Mouse (Mus musculus) heart, embryonic 14.5 days (tissue): ENCODE measurements around the gene Tlr7. TPM values are rescaled to one million over a fixed set of nuclear protein-coding genes. Genes with fewer than 3 reads are reported as not detected.
"Not testable (repeated sequence)": the region's sequence is repeated elsewhere in the genome, so short reads cannot be mapped to it uniquely, and the experiment has no call there.

Experiments used
- ATAC-seq: fragments of 200-750 bp; cut with Nextera tagmentation; 2 replicates; pipeline ENCODE4 v1.8.0; 2017; ENCODE audit warnings: low read depth, moderate TSS enrichment; ENCODE audit not compliant: insufficient number of reproducible peaks, insufficient read depth, low FRiP score
- H3K27ac ChIP-seq, 2 experiments: fragments of 200-500 bp in 1 of 2; fragments of 300-500 bp in 1 of 2; sonication (generic) in 1 of 2; replicated peaks in 1 of 2; 2 replicates each; pipeline ENCODE4 v1.5.1; 2012 to 2014; ENCODE audit warnings: low read depth in 2 of 2, low read length in 2 of 2, control low read depth in 1 of 2, mild to moderate bottlenecking in 1 of 2, mixed read lengths in 1 of 2; ENCODE audit not compliant: control insufficient read depth in 1 of 2, insufficient read depth in 1 of 2
- H3K27me3 ChIP-seq: fragments of 300-500 bp; sonication (generic); 2 replicates; pipeline ENCODE4 v1.6.1; 2014; ENCODE audit warnings: mild to moderate bottlenecking, low read length, control low read depth; ENCODE audit not compliant: control insufficient read depth, insufficient read depth
- H3K36me3 ChIP-seq: fragments of 300-500 bp; sonication (generic); 2 replicates; pipeline ENCODE4 v1.6.1; 2014; ENCODE audit warnings: mild to moderate bottlenecking, control low read depth, low read length, mixed read lengths; ENCODE audit not compliant: control insufficient read depth, insufficient read depth
- H3K4me1 ChIP-seq, 2 experiments: fragments of 200-500 bp in 1 of 2; fragments of 300-500 bp in 1 of 2; sonication (generic) in 1 of 2; 2 replicates each; pipeline ENCODE4 v1.6.1; 2012 to 2014; ENCODE audit warnings: low read length in 2 of 2, control low read depth in 1 of 2, mixed read lengths in 1 of 2; ENCODE audit not compliant: control insufficient read depth in 2 of 2, insufficient read depth in 2 of 2
- H3K4me2 ChIP-seq: fragments of 300-500 bp; sonication (generic); 2 replicates; pipeline ENCODE4 v1.6.1; 2014; ENCODE audit warnings: mild to moderate bottlenecking, low read length
- H3K4me3 ChIP-seq, 2 experiments: fragments of 200-500 bp in 1 of 2; fragments of 300-500 bp in 1 of 2; sonication (generic) in 1 of 2; 2 replicates each; pipeline ENCODE4 v1.5.1; 2012 to 2014; ENCODE audit warnings: low read length in 2 of 2, mild to moderate bottlenecking in 2 of 2, control low read depth in 1 of 2, low read depth in 1 of 2, moderate library complexity in 1 of 2; ENCODE audit not compliant: control insufficient read depth in 1 of 2, insufficient read depth in 1 of 2
- H3K9ac ChIP-seq: fragments of 300-500 bp; sonication (generic); 2 replicates; pipeline ENCODE4 v1.6.1; 2014; ENCODE audit warnings: mild to moderate bottlenecking, low read length
- H3K9me3 ChIP-seq: fragments of 300-500 bp; sonication (generic); 2 replicates; pipeline ENCODE4 v1.6.1; 2016; ENCODE audit warnings: low read length, control low read depth; ENCODE audit not compliant: control insufficient read depth
- WGBS: fragments of 180-500 bp; shearing (Covaris S2); extraction: QIAGEN DNeasy Blood & Tissue Kit; methylation state at CpG from one replicate; pipeline ENCODE4 v1.1.7; 2014; 5-methylcytosine and 5-hydroxymethylcytosine counted together
- polyA plus RNA-seq: library from polyadenylated mRNA; unstranded; fragments of >200 nt; fragmentation: Nextera tagmentation; extraction: Ambion mirVana; gene quantifications from 2 replicates; pipeline ENCODE4 v1.2.1, GENCODE M21; 2014

Gene Tlr7
- polyA plus RNA-seq = 0.46 and 0.77 TPM in 2 replicates

DNA sequence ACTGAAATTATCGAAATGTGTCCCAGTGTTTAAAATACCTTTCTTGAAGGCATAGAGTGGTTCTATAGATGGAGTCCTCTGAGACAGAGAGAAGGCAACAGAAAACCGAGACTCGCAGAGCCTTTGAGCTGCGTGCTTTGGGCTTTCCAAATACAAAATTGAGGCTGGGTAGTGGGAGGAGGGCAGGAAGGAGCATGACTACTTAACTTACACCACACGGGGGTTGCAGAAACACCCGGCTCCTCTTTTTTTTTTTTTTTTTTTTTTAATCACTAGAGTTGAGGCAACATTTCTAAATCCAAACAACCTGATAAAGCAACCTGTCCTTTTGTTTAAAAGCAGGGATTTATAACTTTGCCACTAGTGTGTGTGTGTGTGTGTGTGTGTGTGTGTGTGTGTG is at the start of gene Tlr7:
Gene Tlr7, minus strand, starts transcription at position 160 of the 400 bp plus-strand sequence.
- Histone ChIP-seq H3K9ac (no peak within 1 kb of the TSS), H3K27me3 (no peaks in the 10 kb centered on the region), H3K27ac (no peak within 1 kb of the TSS), H3K36me3 (no peaks in the 10 kb centered on the region), H3K4me1 (peaks cover 0 to 2% of the 10 kb centered on the region in 2 experiments; a peak in 1 of 4 replicates), H3K9me3 (no peaks in the 10 kb centered on the region), H3K4me2 (no peak within 1 kb of the TSS), H3K4me3 (no peak within 1 kb of the TSS)
- 65% methylated on average over 6 of the region's 6 CpGs for WGBS
- ATAC-seq = no peak

DNA sequence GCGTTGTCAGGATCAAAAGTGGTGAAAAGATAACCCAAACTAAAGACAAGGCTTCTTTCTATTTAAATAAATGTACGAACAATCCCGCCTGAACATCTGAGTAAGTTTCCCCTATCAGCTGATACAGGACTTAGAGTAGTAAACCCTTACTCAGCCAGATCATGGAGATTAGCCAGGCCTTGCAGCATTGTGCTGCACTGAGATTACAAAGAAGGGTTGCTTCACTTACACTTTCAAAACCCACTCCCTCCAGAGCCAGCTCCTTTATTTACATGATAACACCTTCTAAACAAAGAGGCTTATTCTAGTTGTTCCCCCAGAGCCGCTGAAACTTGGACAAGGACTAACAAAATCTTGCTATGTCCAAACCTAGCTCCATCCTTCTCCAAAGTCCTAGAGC is 49.7 kb upstream of the Tlr7 start:
- ATAC-seq = no peak
- Histone ChIP-seq H3K4me2 (peak overlapping the region; percentile 72), H3K27ac (no peak overlapping the region), H3K9me3 (no peaks in the 10 kb centered on the region), H3K27me3 (no peaks in the 10 kb centered on the region), H3K9ac (no peak overlapping the region), H3K4me3 (no peak overlapping the region), H3K36me3 (no peaks in the 10 kb centered on the region), H3K4me1 (peaks cover 0 to 3% of the 10 kb centered on the region in 2 experiments; a peak in 2 of 4 replicates)
- WGBS = 58% methylated on average over 4 of the region's 4 CpGs

DNA sequence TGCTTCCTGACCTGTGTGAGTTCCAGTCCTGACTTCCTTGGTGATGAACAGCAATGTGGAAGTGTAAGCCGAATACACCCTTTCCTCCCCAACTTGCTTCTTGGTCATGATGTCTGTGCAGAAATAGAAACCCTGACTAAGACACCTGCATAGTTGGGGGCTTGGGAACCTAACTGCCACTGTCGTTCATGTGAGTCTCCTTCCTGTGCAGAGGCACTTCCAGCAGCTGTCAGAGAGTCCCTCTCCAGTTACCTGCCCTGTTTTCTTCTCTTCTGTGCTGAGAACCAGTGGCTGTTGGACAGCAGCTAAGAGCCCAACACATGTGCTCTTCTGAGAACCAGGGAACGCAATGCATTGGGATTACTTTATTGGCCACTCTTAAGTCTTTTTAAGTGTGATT is 30.9 kb upstream of the Tlr7 start:
- not testable (repeated sequence) for H3K27me3 ChIP-seq, H3K9me3 ChIP-seq, H3K9ac ChIP-seq, H3K27ac ChIP-seq, H3K4me3 ChIP-seq, H3K4me2 ChIP-seq, H3K4me1 ChIP-seq, ATAC-seq
- peaks cover 23% of the 10 kb centered on the region; the same call in 1 of the 2 replicates for H3K36me3 ChIP-seq
- WGBS = 82% methylated on average over 3 of the region's 3 CpGs

DNA sequence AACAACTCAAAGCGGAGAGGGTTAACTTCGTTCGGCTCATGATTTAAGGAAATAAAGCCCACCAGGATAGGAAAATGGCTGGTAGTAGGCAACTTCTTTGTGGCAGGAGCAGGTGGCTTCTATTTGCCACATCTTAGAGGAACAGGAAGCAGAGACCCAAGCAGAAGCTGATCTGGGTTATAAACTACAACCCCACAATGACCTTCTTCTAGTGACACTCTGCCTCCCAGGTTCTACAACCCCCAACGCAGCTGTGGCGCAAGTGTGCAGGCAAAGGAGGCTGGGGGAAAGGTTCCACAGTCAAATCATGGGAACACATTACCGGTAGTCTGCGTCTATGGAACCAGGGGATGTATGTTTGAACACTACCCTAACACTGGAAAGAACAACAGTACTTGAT is 29.3 kb upstream of the Tlr7 start:
- H3K36me3 ChIP-seq = peaks cover 23% of the 10 kb centered on the region; the same call in 1 of the 2 replicates
- H3K4me1 ChIP-seq = no peaks in the 10 kb centered on the region
- 85% methylated on average over 7 of the region's 7 CpGs for WGBS
- H3K4me3 ChIP-seq = no peak overlapping the region
- no peak overlapping the region for H3K4me2 ChIP-seq
- no peak overlapping the region for H3K9ac ChIP-seq
- H3K27me3 ChIP-seq = peaks cover 5% of the 10 kb centered on the region; the same call in 1 of the 2 replicates
- no peak for ATAC-seq
- no peak overlapping the region for H3K27ac ChIP-seq
- H3K9me3 ChIP-seq = no peaks in the 10 kb centered on the region

DNA sequence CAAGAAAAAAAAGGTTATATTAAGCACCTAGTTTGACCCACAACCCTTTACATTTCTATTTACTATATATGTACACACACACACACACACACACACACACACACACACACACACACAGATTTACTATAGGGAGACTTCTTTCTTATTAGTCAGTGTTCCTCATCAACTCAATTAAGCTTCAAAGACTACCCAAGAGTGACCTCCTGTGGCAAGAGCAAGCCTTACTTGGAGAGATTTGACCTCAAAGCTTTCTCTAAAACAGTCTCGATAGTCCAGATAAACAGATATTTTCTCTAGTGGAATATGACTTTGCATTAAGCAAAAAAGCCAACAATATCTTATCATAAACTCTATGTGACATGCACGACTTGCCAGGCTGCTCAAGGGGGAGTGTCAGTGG is 27.1 kb upstream of the Tlr7 start:
- WGBS = 48% methylated on average over 2 of the region's 2 CpGs
- Histone ChIP-seq H3K9ac (no peak overlapping the region), H3K27ac (no peak overlapping the region), H3K36me3 (peaks cover 16% of the 10 kb centered on the region; the same call in 1 of the 2 replicates), H3K4me2 (no peak overlapping the region), H3K27me3 (peaks cover 5% of the 10 kb centered on the region; the same call in 1 of the 2 replicates), H3K9me3 (no peaks in the 10 kb centered on the region), H3K4me1 (no peaks in the 10 kb centered on the region), H3K4me3 (no peak overlapping the region)
- no peak for ATAC-seq

DNA sequence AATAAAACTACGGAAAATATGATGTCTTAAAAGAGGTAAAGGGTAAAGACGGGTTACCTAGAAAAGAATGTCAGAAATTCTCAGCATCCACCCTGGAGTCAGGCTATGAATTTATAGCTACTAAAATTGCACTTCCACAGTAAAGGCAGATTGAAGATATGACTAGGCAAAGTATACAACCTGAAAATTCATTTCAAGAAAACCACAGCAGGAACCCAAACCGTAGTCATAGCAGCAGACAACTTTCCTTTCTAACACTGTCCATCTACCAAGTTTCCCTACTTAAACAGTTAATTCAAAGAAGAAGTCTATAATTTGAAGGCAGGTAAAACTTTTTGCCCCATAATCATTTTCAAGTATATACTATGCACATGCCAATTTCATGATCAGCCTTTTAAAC is 25.6 kb upstream of the Tlr7 start:
- ATAC-seq = no peak
- Histone ChIP-seq H3K27ac (no peak overlapping the region), H3K9ac (no peak overlapping the region), H3K4me1 (no peaks in the 10 kb centered on the region), H3K4me2 (no peak overlapping the region), H3K36me3 (0 out of 2 replicates have a peak, but pooled peaks cover 3% of the 10 kb centered on the region), H3K4me3 (no peak overlapping the region), H3K27me3 (peaks cover 5% of the 10 kb centered on the region; the same call in 1 of the 2 replicates), H3K9me3 (no peaks in the 10 kb centered on the region)
- 81% methylated on average over 3 of the region's 3 CpGs for WGBS

DNA sequence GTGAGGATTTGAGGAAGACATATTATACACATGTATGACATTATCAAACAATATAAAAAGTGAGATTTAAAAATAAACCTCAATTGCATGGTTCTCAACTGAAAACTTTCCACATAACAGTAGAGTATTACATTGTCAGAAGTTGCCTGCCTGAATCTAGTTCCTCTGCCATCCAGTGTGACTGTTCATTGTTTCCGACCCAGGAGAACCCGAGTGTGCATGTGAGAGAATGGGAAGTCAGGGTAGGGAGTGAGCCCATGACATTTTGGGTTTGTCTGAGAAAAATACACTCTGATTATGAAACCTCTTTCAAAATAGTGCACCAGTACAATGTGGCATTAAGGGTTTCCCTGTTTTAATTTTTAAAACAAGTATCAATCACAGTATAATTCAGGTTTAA is 23.3 kb upstream of the Tlr7 start:
- H3K4me2 ChIP-seq = no peak overlapping the region
- H3K9ac ChIP-seq = no peak overlapping the region
- H3K4me3 ChIP-seq = no peak overlapping the region
- H3K27ac ChIP-seq = no peak overlapping the region
- no peaks in the 10 kb centered on the region for H3K4me1 ChIP-seq
- no peak for ATAC-seq
- 76% methylated on average over 2 of the region's 2 CpGs for WGBS
- peaks cover 12% of the 10 kb centered on the region; the same call in 1 of the 2 replicates for H3K36me3 ChIP-seq
- H3K9me3 ChIP-seq = no peaks in the 10 kb centered on the region
- peaks cover 5% of the 10 kb centered on the region; the same call in 1 of the 2 replicates for H3K27me3 ChIP-seq

DNA sequence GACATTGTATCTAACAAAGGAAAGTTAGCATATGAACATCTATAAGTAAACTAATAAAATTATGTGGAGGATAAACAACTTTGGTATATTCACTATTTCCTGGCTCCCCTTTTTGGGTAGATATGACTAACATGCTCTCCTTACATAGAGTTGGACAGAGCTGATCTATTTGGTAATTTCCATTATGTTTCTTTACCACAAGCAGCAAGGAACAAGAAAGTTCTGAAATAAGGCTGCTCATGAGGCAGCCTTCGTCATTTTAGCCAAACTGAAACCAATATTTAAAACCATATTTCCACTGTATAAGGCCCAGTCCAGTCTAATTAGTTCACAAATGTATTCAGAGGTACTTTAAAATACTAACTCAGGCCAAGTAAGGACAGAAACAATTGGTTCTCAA is 16.1 kb upstream of the Tlr7 start:
- H3K27me3 ChIP-seq = no peaks in the 10 kb centered on the region
- H3K36me3 ChIP-seq = peaks cover 12% of the 10 kb centered on the region; the same call in 1 of the 2 replicates
- no peak for ATAC-seq
- no peaks in the 10 kb centered on the region for H3K4me1 ChIP-seq
- no peak overlapping the region for H3K27ac ChIP-seq
- no peak overlapping the region for H3K9ac ChIP-seq
- H3K4me2 ChIP-seq = no peak overlapping the region
- H3K9me3 ChIP-seq = no peaks in the 10 kb centered on the region
- no peak overlapping the region for H3K4me3 ChIP-seq
- 68% methylated on average over 1 of the region's 1 CpGs for WGBS
